Mouse (Mus musculus) natural killer cell, adult 2 months (primary cell): ENCODE measurements around the gene Ugt1a6a.

Source experiments
- DNase-seq, 2 experiments: peaks; one replicate each; pipeline ENCODE4 v3.0.0; 2022; ENCODE audit warnings: low spot score in 2 of 2

The Ugt1a6a gene

GRCm38 (mm10) chr1:88267489-88267888, 132.9 kb downstream of the Ugt1a6a start:
- no peak for DNase-seq

- no peak for DNase-seq
Observed at GRCm38 (mm10) chr1:88268070-88268469, 133.5 kb downstream of the Ugt1a6a start.
